Mouse (Mus musculus) liver, embryonic 14.5 days (tissue): Measurements from ENCODE around the gene Btaf1.

Experiments used
- CTCF ChIP-seq: IDR thresholded peaks from 2 replicates; pipeline ENCODE4 v1.5.1; 2016; ENCODE audit warnings: antibody characterized with exemption, low read depth, control low read depth
- EP300 ChIP-seq: IDR thresholded peaks from 2 replicates; pipeline ENCODE4 v1.6.1; 2016; ENCODE audit warnings: antibody characterized with exemption, low read depth

DNA sequence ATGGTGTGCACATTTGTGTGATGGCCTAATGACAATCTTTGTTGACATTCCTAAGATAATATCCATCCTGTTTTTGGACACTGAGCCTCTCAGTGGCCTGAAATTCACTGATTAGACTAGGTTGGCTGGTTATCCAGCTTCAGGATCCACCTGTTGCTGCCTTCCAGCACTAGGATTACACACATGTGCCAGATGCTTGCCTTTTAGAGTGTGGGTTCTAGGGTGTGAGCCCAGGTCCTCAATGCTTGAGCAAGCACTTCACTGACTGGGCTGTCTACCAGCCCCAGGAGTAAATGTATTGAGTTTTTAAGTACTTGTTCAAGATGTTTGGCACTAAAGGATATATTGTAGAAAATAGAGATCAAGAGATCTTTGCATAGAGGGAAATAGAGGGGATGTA is 12.1 kb downstream of the Btaf1 start:
- TF ChIP-seq CTCF: no peak
- no peak for TF ChIP-seq EP300
